ENCODE assay signal across 8 mouse cellular contexts in the genomic region with DNA sequence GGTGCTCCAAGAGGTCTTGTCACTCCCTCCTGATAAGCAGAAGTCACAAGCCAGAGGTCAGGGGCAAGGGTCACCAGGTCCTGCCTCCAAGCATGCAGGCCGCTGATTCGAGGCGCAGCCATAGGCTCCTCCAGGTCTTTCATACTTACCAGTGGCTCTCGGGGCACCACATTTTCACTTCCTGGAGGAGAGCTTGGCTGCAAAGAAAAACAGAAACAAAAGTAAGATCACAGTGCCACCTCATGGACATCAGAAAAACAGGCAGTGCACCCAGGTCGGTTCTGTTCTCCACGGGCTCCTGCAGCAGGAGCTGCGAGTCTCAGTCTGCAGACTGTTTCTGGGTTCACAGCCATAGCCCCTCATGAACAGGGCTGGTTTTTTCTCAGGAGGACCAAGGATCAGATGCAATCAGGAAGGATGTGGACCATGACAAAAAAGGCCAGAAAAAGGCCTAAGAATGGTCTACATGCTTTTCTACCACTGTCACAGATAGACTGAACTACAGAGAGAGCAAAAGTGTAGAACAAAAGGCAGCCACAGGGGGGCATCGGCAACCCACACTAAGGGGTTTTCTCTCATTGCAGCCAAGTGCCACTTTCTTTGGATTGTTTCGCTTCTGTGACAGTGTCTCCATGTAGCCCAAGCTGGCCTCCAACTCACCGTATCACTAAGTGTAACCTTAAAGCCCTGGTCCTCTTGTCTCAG. TPM values are rescaled to one million over a fixed set of nuclear protein-coding genes. Genes with fewer than 3 reads are reported as not detected.
DNase-seq lines count a peak whose midpoint lies in the region; ATAC-seq and TF ChIP-seq lines count a peak whose summit lies in the region.

No protein-coding gene starts in this region.

- no peaks in the 10 kb centered on the region for H3K9me3 ChIP-seq in embryonic facial prominence, embryonic 15.5 days (replicated peaks)
- H3K9me3 ChIP-seq in heart, embryonic 11.5 days (replicated peaks; ENCODE audit: control insufficient read depth, low read length) = no peaks in the 10 kb centered on the region
- no peaks in the 10 kb centered on the region for H3K9me3 ChIP-seq in kidney, embryonic 14.5 days (ENCODE audit: control insufficient read depth, low read length)
- no peaks in the 10 kb centered on the region for H3K9me3 ChIP-seq in limb, embryonic 14.5 days (ENCODE audit: control insufficient read depth, low read length)
- no peaks in the 10 kb centered on the region for H3K9me3 ChIP-seq in midbrain, postnatal 0 days (ENCODE audit: low read length)

- no peak overlapping the region for H3K9ac ChIP-seq in embryonic facial prominence, embryonic 15.5 days
- no peak overlapping the region for H3K9ac ChIP-seq in heart, embryonic 11.5 days (ENCODE audit: low read depth, low read length)
- no peak overlapping the region for H3K9ac ChIP-seq in kidney, embryonic 14.5 days (ENCODE audit: low read depth, low read length)
- no peak overlapping the region for H3K9ac ChIP-seq in limb, embryonic 14.5 days (ENCODE audit: low read depth, low read length, severe bottlenecking)
- H3K9ac ChIP-seq in midbrain, postnatal 0 days (replicated peaks; ENCODE audit: low read length, poor library complexity, severe bottlenecking) = no peak overlapping the region

- peak; percentile 76 for TF ChIP-seq CTCF in midbrain, postnatal 0 days (IDR thresholded peaks at IDR 0.05)

- 28% methylated on average over 10 of the region's 10 CpGs for WGBS in embryonic facial prominence, embryonic 15.5 days
- WGBS in heart, embryonic 11.5 days (ENCODE audit: insufficient replicate concordance) = 30% methylated on average over 10 of the region's 10 CpGs
- WGBS in kidney, embryonic 14.5 days = 22% methylated on average over 10 of the region's 10 CpGs
- 28% methylated on average over 10 of the region's 10 CpGs for WGBS in limb, embryonic 14.5 days
- 22% methylated on average over 10 of the region's 10 CpGs for WGBS in midbrain, postnatal 0 days

- DNase-seq in urinary bladder, adult 18-20 months (ENCODE audit: low spot score in 2 of 2) = peak; percentile 46 to 54
- DNase-seq in urinary bladder, postnatal 10 days (ENCODE audit: low spot score) = no peak
- DNase-seq in limb, embryonic 14.5 days (ENCODE audit: low spot score) = peak; percentile 72
- DNase-seq in midbrain, postnatal 0 days (ENCODE audit: low spot score) = peak; percentile 83
- DNase-seq in spleen, postnatal 14 days (ENCODE audit: low spot score in 2 of 2) = peak; percentile 34 to 54

- H3K27me3 ChIP-seq in embryonic facial prominence, embryonic 15.5 days = no peaks in the 10 kb centered on the region
- H3K27me3 ChIP-seq in heart, embryonic 11.5 days (ENCODE audit: control insufficient read depth, insufficient read depth, low read length) = no peaks in the 10 kb centered on the region
- H3K27me3 ChIP-seq in kidney, embryonic 14.5 days (ENCODE audit: control insufficient read depth, insufficient read depth, low read length) = no peaks in the 10 kb centered on the region
- H3K27me3 ChIP-seq in limb, embryonic 14.5 days (ENCODE audit: control insufficient read depth, insufficient read depth, low read length) = no peaks in the 10 kb centered on the region
- H3K27me3 ChIP-seq in midbrain, postnatal 0 days (ENCODE audit: insufficient read depth, low read length) = no peaks in the 10 kb centered on the region

- ATAC-seq in embryonic facial prominence, embryonic 15.5 days (ENCODE audit: insufficient number of reproducible peaks, low FRiP score, low TSS enrichment, low read depth) = peak; percentile 68; the same call in 1 of the 2 replicates
- ATAC-seq in heart, embryonic 11.5 days (replicated peaks; ENCODE audit: insufficient number of reproducible peaks, low FRiP score, low TSS enrichment) = peak; percentile 29; the same call in 1 of the 2 replicates
- peak; percentile 73 for ATAC-seq in kidney, embryonic 14.5 days (ENCODE audit: low FRiP score, low TSS enrichment)
- ATAC-seq in limb, embryonic 14.5 days (ENCODE audit: low FRiP score, low read depth) = peak; percentile 74
- peak; percentile 64 for ATAC-seq in midbrain, postnatal 0 days (ENCODE audit: low FRiP score)

- H3K36me3 ChIP-seq in embryonic facial prominence, embryonic 15.5 days = 0 out of 2 replicates have a peak, but pooled peaks cover 6% of the 10 kb centered on the region
- H3K36me3 ChIP-seq in heart, embryonic 11.5 days (ENCODE audit: control insufficient read depth, insufficient read depth, low read length) = peaks cover 13% of the 10 kb centered on the region
- peaks cover 23% of the 10 kb centered on the region for H3K36me3 ChIP-seq in kidney, embryonic 14.5 days (ENCODE audit: control insufficient read depth, insufficient read depth, low read length)
- peaks cover 17% of the 10 kb centered on the region for H3K36me3 ChIP-seq in limb, embryonic 14.5 days (ENCODE audit: control insufficient read depth, insufficient read depth, low read length)
- peaks cover 13% of the 10 kb centered on the region for H3K36me3 ChIP-seq in midbrain, postnatal 0 days (ENCODE audit: insufficient read depth, low read length)

- H3K4me2 ChIP-seq in embryonic facial prominence, embryonic 15.5 days (replicated peaks) = no peak overlapping the region
- peak overlapping the region; percentile 22; the same call in 1 of the 2 replicates for H3K4me2 ChIP-seq in heart, embryonic 11.5 days
- H3K4me2 ChIP-seq in kidney, embryonic 14.5 days (replicated peaks; ENCODE audit: low read depth, low read length) = no peak overlapping the region
- no peak overlapping the region for H3K4me2 ChIP-seq in limb, embryonic 14.5 days (replicated peaks; ENCODE audit: low read depth, low read length, severe bottlenecking)
- no peak overlapping the region for H3K4me2 ChIP-seq in midbrain, postnatal 0 days (ENCODE audit: low read depth, low read length, poor library complexity, severe bottlenecking)

- no peak overlapping the region for H3K4me3 ChIP-seq in embryonic facial prominence, embryonic 15.5 days (replicated peaks)
- no peak overlapping the region for H3K4me3 ChIP-seq in heart, embryonic 11.5 days (ENCODE audit: low read depth, low read length)
- H3K4me3 ChIP-seq in kidney, embryonic 14.5 days (ENCODE audit: low read length) = no peak overlapping the region
- no peak overlapping the region for H3K4me3 ChIP-seq in limb, embryonic 14.5 days (replicated peaks; ENCODE audit: low read length)
- H3K4me3 ChIP-seq in midbrain, postnatal 0 days (ENCODE audit: low read depth, low read length) = no peak overlapping the region

- no peak for TF ChIP-seq POLR2A in limb, embryonic 14.5 days (IDR thresholded peaks at IDR 0.05; ENCODE audit: borderline replicate concordance, extremely low read depth, insufficient read depth, insufficient read length)

- peak overlapping the region; percentile 51; the same call in 1 of the 2 replicates for H3K27ac ChIP-seq in embryonic facial prominence, embryonic 15.5 days (replicated peaks)
- H3K27ac ChIP-seq in heart, embryonic 11.5 days (ENCODE audit: low read depth, low read length) = no peak overlapping the region
- no peak overlapping the region for H3K27ac ChIP-seq in kidney, embryonic 14.5 days (ENCODE audit: low read depth, low read length)
- no peak overlapping the region for H3K27ac ChIP-seq in limb, embryonic 14.5 days (replicated peaks; ENCODE audit: low read depth, low read length)
- 0 out of 2 replicates have a peak overlapping the region, but pooled peaks have one; percentile 6 for H3K27ac ChIP-seq in midbrain, postnatal 0 days (ENCODE audit: low read depth, low read length)

- peaks cover 23% of the 10 kb centered on the region for H3K4me1 ChIP-seq in embryonic facial prominence, embryonic 15.5 days
- peaks cover 23% of the 10 kb centered on the region for H3K4me1 ChIP-seq in heart, embryonic 11.5 days (ENCODE audit: control insufficient read depth, insufficient read depth, low read length)
- 0 out of 2 replicates have a peak, but pooled peaks cover 7% of the 10 kb centered on the region for H3K4me1 ChIP-seq in kidney, embryonic 14.5 days (ENCODE audit: control insufficient read depth, insufficient read depth, low read length)
- H3K4me1 ChIP-seq in limb, embryonic 14.5 days (ENCODE audit: control insufficient read depth, insufficient read depth, low read length) = no peaks in the 10 kb centered on the region
- no peaks in the 10 kb centered on the region for H3K4me1 ChIP-seq in midbrain, postnatal 0 days (ENCODE audit: insufficient read depth, low read length)

RNA-seq across cellular contexts. Expression of gene Pex14, which starts 23.7 kb away (rescaled TPM):
- 47.9 and 49.4 TPM in 2 replicates for polyA plus RNA-seq in embryonic facial prominence, embryonic 15.5 days (2015; fragmentation: Nextera tagmentation; extraction: Ambion mirVana)
- 33.5 and 37.2 TPM in 2 replicates for polyA plus RNA-seq in heart, embryonic 11.5 days (2014; fragmentation: Nextera tagmentation; extraction: Ambion mirVana)
- 36.9 and 42.4 TPM in 2 replicates for polyA plus RNA-seq in kidney, embryonic 14.5 days (2014; fragmentation: Nextera tagmentation; extraction: Ambion mirVana)
- polyA plus RNA-seq in limb, embryonic 14.5 days (2012; rRNA removed) = 32.3 and 34.4 TPM in 2 replicates
- polyA plus RNA-seq in limb, embryonic 14.5 days (2014; fragmentation: Nextera tagmentation; extraction: Ambion mirVana) = 37.3 and 39.7 TPM in 2 replicates
- 74.0 and 75.5 TPM in 2 replicates for total RNA-seq in midbrain, postnatal 0 days (2014; rRNA removed)
- 62.5 and 67.2 TPM in 2 replicates for polyA plus RNA-seq in midbrain, postnatal 0 days (2015; fragmentation: Nextera tagmentation; extraction: Ambion mirVana)

RNA-seq across cellular contexts. Expression of gene Dffa, which starts 27.9 kb away (rescaled TPM):
- 31.9 and 35.0 TPM in 2 replicates for polyA plus RNA-seq in embryonic facial prominence, embryonic 15.5 days (2015; fragmentation: Nextera tagmentation; extraction: Ambion mirVana)
- polyA plus RNA-seq in heart, embryonic 11.5 days (2014; fragmentation: Nextera tagmentation; extraction: Ambion mirVana) = 34.2 and 35.9 TPM in 2 replicates
- 21.0 and 29.3 TPM in 2 replicates for polyA plus RNA-seq in kidney, embryonic 14.5 days (2014; fragmentation: Nextera tagmentation; extraction: Ambion mirVana)
- 31.9 and 33.6 TPM in 2 replicates for polyA plus RNA-seq in limb, embryonic 14.5 days (2012; rRNA removed)
- 27.0 and 27.6 TPM in 2 replicates for polyA plus RNA-seq in limb, embryonic 14.5 days (2014; fragmentation: Nextera tagmentation; extraction: Ambion mirVana)
- 10.5 and 14.6 TPM in 2 replicates for total RNA-seq in midbrain, postnatal 0 days (2014; rRNA removed)
- polyA plus RNA-seq in midbrain, postnatal 0 days (2015; fragmentation: Nextera tagmentation; extraction: Ambion mirVana) = 21.6 and 23.3 TPM in 2 replicates

RNA-seq across cellular contexts. Expression of gene Cort, which starts 50.5 kb away (rescaled TPM):
- 0.35 TPM in 1 of 2 replicates, not detected in the other for polyA plus RNA-seq in embryonic facial prominence, embryonic 15.5 days (2015; fragmentation: Nextera tagmentation; extraction: Ambion mirVana)
- polyA plus RNA-seq in heart, embryonic 11.5 days (2014; fragmentation: Nextera tagmentation; extraction: Ambion mirVana) = 0.24 and 0.46 TPM in 2 replicates
- 0.41 TPM in 1 of 2 replicates, not detected in the other for polyA plus RNA-seq in kidney, embryonic 14.5 days (2014; fragmentation: Nextera tagmentation; extraction: Ambion mirVana)
- 0.23 and 0.26 TPM in 2 replicates for polyA plus RNA-seq in limb, embryonic 14.5 days (2012; rRNA removed)
- 0.32 and 0.59 TPM in 2 replicates for polyA plus RNA-seq in limb, embryonic 14.5 days (2014; fragmentation: Nextera tagmentation; extraction: Ambion mirVana)
- 1.5 TPM in 1 of 2 replicates, not detected in the other for total RNA-seq in midbrain, postnatal 0 days (2014; rRNA removed)
- 1.1 and 1.2 TPM in 2 replicates for polyA plus RNA-seq in midbrain, postnatal 0 days (2015; fragmentation: Nextera tagmentation; extraction: Ambion mirVana)

Comparison
In these comparisons a context has a peak if more than half of its experiments do, and no peak if none do; other contexts are left out.
1. H3K27ac ChIP-seq: peak in embryonic facial prominence, embryonic 15.5 days (single experiment) and midbrain, postnatal 0 days (single experiment); none in heart, embryonic 11.5 days (single experiment), kidney, embryonic 14.5 days (single experiment) and limb, embryonic 14.5 days (single experiment).
2. Peak in every context shown above with its lines, with median percentiles within 50 percentile points of each other: ATAC-seq.